Mouse (Mus musculus) inflammation-experienced regulatory T-cells, adult 6 months (primary cell): ENCODE results near the gene H2-DMb1. TPM values are rescaled to one million over a fixed set of nuclear protein-coding genes. Genes with fewer than 3 reads are reported as not detected.
A peak's percentile ranks its signal among the peaks of the same experiment; 100 is the strongest.
"Not testable (repeated sequence)": the region's sequence is repeated elsewhere in the genome, so short reads cannot be mapped to it uniquely, and the experiment has no call there.

Experiments
- ATAC-seq: one replicate; pipeline ENCODE4 v1.8.0; 2017
- polyA plus RNA-seq, 3 experiments: library from polyadenylated mRNA; unstranded; fragments of 100-300 nt; shearing (Covaris generic); gene quantifications; one replicate each; pipeline ENCODE4 v1.2.1; 2017

H2-DMb1 gene
- polyA plus RNA-seq, 3 experiments from 2014 or later, result 2.3 to 5.0 (median 4.5) TPM

- no peak for ATAC-seq
Observed at GRCm38 (mm10) chr17:34123111-34123510, 29.8 kb upstream of the H2-DMb1 start.

DNA sequence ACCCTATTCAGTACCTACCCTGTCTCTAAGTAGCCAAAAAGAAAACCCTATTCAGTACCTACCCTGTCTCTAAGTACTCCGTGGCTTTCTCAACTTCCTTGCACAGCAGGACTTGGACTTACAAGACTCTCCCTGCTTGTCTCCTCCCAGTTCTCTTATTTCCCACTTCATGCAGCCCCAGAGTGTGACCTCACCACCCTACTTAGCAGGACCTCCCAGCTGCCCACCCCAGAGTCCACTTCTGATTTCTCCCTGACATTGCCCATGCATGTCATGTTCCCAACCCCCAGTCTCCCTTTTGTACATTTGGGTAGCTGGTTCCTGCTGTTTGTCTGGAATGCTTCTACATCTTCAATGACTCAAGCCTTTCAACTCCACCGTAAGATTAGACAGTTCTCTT, 29.4 kb upstream of the H2-DMb1 start:
- no peak for ATAC-seq

GRCm38 (mm10) chr17:34124649-34125048, 28.2 kb upstream of the H2-DMb1 start:
- ATAC-seq, result no peak

DNA sequence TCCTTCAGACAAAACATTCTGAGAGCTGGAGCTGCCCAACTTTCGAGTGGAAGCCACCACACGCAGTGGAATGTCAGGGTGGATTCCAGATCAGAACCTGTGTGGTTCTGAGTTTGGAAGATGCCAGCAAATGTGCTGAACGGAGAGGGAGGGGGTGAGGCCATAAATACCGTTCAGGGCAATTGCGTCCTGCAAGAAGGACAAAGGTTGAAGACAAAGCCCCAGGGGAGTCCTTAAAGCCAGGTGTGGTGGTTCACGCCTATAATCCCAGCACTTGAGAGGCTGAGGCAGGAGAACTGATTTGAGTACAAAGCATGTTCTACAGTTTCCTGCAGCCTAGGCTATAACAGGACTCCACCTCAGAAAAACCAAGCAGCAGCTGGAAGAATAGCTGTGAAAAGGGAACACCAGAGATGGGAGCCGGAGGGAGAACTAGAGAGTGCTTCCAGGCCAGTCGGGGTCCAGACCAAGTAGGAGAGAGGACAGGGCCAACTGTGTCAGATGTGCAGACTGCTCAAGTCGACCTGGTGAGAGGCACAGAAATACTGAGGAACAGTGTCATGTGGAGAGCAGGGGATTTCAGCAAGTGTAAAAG, 25.9 kb upstream of the H2-DMb1 start:
- ATAC-seq, result no peak

GRCm38 (mm10) chr17:34127475-34127874, 25.4 kb upstream of the H2-DMb1 start:
- peak; percentile 21 for ATAC-seq

DNA sequence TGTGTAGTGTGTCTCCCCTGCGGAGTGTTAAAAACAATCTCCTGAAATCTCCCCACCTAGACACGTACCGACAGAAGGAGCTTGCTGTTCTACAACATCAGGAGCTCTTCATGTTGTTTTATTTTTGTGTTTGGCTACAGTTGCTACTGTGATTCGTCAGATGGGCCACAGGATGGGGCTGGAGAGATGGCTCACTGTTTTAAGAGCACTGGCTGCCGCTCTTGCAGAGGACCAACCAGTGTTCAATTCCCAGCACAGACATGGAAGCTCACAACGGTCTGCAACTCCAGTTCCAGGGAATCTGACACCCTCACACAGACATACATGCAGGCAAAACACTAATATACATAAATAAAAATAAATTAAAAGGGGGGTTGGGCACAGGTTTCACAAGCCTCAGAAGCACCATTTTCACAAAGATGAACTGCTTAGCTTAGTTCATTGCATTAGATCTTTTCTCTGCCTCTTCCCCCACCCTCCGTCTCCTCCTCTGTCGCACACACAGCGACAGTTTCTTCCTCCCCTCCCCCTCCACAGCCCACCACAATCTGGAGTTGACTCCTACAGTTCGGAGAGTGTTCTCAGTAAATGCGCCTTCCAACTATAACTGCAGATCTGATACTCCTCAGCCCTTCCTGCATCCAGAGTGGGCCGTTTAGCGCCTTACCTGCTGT, 24.5 kb upstream of the H2-DMb1 start:
- peak; percentile 53 for ATAC-seq

GRCm38 (mm10) chr17:34128944-34129791, 23.7 kb upstream of the H2-DMb1 start:
- ATAC-seq, result peak; percentile 69

- ATAC-seq, result no peak
Observed at GRCm38 (mm10) chr17:34130073-34130947, 22.6 kb upstream of the H2-DMb1 start.

GRCm38 (mm10) chr17:34131911-34132310, 21.0 kb upstream of the H2-DMb1 start:
- ATAC-seq, result no peak

DNA sequence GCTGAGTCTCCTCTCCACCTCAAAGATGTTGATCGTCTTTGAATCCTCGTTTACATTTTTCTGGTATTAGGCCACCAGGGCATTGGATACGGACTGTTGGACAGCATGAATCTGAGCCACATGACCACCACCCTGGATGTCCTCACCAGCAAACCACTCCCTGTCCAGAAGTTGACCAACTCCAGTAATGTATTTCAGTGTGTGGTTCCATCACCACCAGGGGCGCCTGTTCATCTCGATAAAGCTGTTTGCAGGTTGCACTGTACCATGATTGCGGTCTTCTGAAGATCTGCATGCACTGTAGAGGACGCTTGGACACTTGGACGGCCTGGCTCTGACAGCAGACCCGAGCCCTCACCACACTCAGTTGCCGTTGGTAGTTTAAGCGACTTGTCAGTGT, 19.6 kb upstream of the H2-DMb1 start:
- ATAC-seq, result no peak

DNA sequence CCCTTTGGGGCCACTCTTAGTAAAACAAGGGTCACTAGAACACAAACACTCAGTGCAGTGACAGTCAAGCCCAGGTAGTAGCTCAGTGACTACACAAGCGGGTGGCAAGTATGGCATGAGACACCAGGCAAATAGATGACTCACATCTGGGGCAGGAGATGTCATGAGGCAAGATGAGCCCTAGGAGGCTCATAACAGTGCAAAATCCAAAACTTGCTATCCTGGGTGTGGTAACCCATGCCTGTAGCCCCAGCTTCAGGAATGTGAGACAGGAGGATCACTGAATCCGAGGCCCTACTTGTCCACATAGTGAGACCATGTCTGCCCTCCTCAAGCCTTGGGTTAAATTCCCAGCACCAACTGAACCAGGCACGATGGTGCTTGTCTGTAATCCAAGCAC, 18.4 kb upstream of the H2-DMb1 start:
- no peak for ATAC-seq

GRCm38 (mm10) chr17:34135297-34136224, 17.3 kb upstream of the H2-DMb1 start:
- ATAC-seq, result peak; percentile 100

DNA sequence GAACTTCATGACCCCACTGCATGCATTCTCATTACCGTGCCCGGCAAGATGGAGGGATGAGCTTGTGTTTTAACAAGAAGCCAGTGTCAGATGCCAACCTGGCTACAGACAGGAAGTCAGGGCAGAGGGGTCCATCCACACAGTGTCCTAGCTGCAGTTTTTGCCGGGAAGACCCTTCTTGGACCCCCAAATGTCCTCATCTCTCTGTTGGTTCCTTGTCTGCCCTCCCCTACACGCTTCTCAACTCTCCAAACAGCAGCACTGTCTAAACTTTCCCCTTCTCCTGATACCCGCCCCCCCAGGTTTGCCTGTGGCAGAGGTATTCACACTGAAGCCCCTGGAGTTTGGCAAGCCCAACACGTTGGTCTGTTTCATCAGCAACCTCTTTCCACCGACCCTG, 15.3 kb upstream of the H2-DMb1 start:
- ATAC-seq, result no peak

- no peak for ATAC-seq
Observed at GRCm38 (mm10) chr17:34138655-34139054, 14.2 kb upstream of the H2-DMb1 start.

GRCm38 (mm10) chr17:34139416-34139815, 13.5 kb upstream of the H2-DMb1 start:
- no peak for ATAC-seq

- ATAC-seq, result no peak
Observed at GRCm38 (mm10) chr17:34140240-34140639, 12.6 kb upstream of the H2-DMb1 start.

DNA sequence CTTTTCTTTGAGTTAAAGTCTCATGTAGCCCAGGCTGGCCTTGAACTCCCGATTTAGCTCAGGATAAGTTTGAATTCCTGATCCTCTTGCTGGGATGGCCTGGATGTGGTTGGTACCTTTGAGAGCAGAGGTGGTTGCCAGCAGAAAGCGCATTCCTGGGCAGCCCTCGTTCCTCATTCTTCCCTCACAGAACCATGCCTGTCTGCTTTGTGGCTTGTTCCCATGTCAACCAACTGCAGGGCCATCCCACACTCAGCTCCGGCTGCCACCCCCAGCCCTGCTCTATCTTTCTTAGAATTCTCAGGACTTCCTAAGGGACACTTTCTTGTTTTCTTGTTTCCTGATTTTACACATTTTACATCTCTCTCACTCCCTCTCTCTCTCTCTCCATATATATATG, 11.4 kb upstream of the H2-DMb1 start:
- no peak for ATAC-seq

DNA sequence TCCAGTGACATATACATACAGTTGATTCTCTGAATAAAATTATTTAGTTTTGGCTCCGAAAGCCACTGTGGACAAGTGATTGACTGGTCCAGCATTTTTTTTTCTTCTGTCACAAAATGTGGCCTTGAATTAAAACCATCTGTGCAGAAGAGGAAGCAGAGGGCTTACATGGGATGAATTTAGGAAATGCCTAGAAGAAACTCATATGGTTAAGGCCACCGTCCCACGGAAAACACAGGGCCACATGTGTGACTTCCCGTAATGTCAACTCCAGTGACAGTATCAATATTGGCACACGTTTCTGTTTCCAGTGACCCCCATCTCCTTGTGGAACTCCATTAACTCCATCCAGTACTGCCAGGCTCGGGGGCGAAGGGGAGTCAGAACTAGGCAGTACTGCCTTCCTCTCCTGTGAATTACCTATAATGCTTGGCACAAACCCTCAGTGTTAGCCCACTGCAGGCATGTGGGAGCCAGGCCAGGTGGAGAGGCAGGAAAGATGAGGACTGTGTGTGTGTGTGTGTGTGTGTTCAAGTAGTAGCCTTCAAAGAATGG, 10.3 kb upstream of the H2-DMb1 start:
- ATAC-seq, result no peak

DNA sequence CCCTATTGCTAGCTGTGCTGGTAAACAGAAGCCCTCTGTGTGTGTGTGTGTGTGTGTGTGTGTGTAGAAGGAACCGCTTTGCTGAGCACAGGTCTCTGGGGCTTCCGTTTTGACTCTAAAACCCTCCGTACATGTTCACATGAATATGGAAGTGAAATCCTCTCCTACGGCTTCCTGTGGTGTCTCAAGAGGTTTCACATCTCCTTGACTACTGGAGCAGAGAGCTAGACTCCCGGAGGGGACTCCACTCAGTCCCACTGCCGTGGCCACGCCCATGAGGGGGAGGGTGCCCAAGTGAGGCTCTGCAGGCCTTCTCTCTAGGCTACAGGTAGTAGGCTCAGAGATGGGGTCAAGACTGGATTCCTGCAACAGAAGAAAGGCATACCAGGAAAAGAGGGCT, 9.8 kb upstream of the H2-DMb1 start, which contains the start of gene H2-DMb2:
H2-DMb2 (plus strand) TSS at position 275 of the 400 bp plus-strand sequence.
- peak; percentile 81 for ATAC-seq

DNA sequence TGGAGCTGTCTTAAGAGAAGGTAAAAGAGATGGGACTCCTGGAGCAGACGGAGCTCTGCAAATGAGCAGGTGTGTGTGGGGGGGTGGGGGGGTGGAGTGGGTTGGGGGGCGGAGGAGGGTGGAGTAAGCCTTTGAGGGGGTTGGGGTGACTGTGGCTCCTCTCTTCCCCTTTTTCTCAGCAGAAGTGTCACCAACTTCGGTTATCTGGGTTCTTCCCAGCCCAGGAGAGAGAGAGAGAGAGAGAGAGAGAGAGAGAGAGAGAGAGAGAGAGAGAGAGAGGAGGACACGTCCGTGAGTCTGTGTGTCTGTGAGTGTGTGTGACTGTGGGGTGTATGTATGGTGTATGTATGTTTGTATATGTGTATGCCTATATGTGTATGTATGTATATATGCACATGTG, 9.4 kb upstream of the H2-DMb1 start:
- ATAC-seq, result no peak

DNA sequence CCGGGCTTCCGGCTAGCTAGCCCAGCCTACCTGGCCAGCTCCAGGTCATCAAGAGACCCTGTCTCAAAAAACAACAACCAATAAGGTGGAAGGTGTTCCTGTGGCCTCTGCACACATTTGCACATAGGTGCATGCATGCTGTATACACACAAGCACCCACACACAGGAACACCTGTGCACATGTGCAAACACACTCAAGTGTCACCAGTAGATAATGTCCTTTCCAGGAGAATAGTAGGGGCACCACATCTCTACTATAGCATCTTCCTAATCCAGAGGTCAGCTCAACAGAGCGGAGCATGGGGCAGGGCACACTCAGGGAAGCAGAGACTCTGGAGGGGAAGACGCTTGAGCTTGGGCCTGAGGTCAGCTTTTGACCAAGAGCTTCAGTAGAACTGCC, 8.7 kb upstream of the H2-DMb1 start:
- not testable (repeated sequence) for ATAC-seq
